Mouse (Mus musculus) cerebellum, adult 2 months (tissue): ENCODE results near the gene Ddx4. TPM values are rescaled to one million over a fixed set of nuclear protein-coding genes. Genes with fewer than 3 reads are reported as not detected.

ENCODE experiments used
- DNase-seq, 2 experiments: peaks; one replicate each; pipeline ENCODE4 v3.0.0; 2021
- H3K27ac ChIP-seq: fragments of 200-500 bp; 2 replicates; pipeline ENCODE4 v1.5.1; 2012; ENCODE audit warnings: low read length, control low read depth, inconsistent platforms; ENCODE audit not compliant: insufficient read depth
- H3K27me3 ChIP-seq: fragments of 200-500 bp; 2 replicates; pipeline ENCODE4 v1.6.1; 2012; ENCODE audit warnings: inconsistent platforms, mild to moderate bottlenecking, low read length, moderate library complexity; ENCODE audit not compliant: control insufficient read depth, insufficient read depth
- H3K4me1 ChIP-seq: fragments of 200-500 bp; 2 replicates; pipeline ENCODE4 v1.6.1; 2011; ENCODE audit warnings: low read length; ENCODE audit not compliant: control insufficient read depth, insufficient read depth
- H3K4me3 ChIP-seq: fragments of 200-500 bp; replicated peaks from 2 replicates; pipeline ENCODE3; 2011; ENCODE audit warnings: mild to moderate bottlenecking, low read depth, low read length, control low read depth; ENCODE audit not compliant: insufficient read depth
- CTCF ChIP-seq: fragments of 200-500 bp; IDR thresholded peaks from 2 replicates; pipeline ENCODE4 v1.5.1; 2011; ENCODE audit warnings: low read depth, mild to moderate bottlenecking, control low read depth, low read length, moderate library complexity, borderline replicate concordance; ENCODE audit not compliant: insufficient read depth
- POLR2A ChIP-seq: fragments of 200-500 bp; IDR thresholded peaks from 2 replicates; pipeline ENCODE4 v1.6.1; 2011; ENCODE audit warnings: low read length, control low read depth, borderline replicate concordance; ENCODE audit not compliant: insufficient read depth
- WGBS: fragments of 180-500 bp; shearing (Covaris S2); methylation state at CpG from one replicate; pipeline ENCODE4 v1.1.7; 2018; 5-methylcytosine and 5-hydroxymethylcytosine counted together
- polyA plus RNA-seq: library from polyadenylated mRNA; depleted of rRNA; stranded (reverse); fragments of >200 nt; gene quantifications from 2 replicates; pipeline ENCODE4 v1.2.3, GENCODE M21; 2012; rRNA removed

Ddx4 gene
- polyA plus RNA-seq: 0.74 and 1.1 TPM in 2 replicates

DNA sequence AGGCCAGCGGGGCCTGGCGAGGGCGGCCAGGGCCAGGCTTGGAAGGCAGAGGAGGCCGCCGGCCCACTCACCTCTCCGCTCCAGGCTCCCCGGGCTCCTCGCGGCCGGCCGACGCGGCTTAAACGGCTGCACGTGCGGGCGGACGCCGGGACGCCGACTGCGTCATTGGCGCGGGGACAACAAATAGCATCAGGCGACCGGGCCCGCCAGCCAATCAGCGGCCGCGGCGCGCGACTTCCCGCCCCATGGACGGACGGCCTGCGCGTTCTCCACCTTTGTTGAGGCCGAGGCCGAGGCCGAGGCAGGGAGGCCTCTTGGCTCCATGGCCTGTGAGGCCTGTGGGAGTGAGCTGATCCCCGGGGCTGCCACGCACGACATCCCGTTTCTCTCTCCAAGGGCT is at the start of gene Ddx4:
Gene Ddx4 (minus strand): TSS at position 271 of the 400 bp plus-strand sequence.
- no peak within 1 kb of the TSS for H3K27ac ChIP-seq
- H3K4me3 ChIP-seq: no peak within 1 kb of the TSS
- H3K27me3 ChIP-seq: no peaks in the 10 kb centered on the region
- no peak for DNase-seq
- WGBS: 80% methylated on average over 45 of the region's 45 CpGs
- no peaks in the 10 kb centered on the region for H3K4me1 ChIP-seq
- TF ChIP-seq CTCF (no peak), POLR2A (no peak)

GRCm38 (mm10) chr13:112701256-112701655 is 49.0 kb upstream of the Ddx4 start:
- Histone ChIP-seq H3K4me3 (no peak overlapping the region), H3K27me3 (no peaks in the 10 kb centered on the region), H3K27ac (no peak overlapping the region), H3K4me1 (no peaks in the 10 kb centered on the region)
- WGBS: 23% methylated on average over 8 of the region's 8 CpGs
- no peak for TF ChIP-seq CTCF
- no peak for TF ChIP-seq POLR2A
- no peak for DNase-seq

GRCm38 (mm10) chr13:112695526-112696240 is 43.4 kb upstream of the Ddx4 start:
- no peaks in the 10 kb centered on the region for H3K4me1 ChIP-seq
- TF ChIP-seq CTCF: no peak
- TF ChIP-seq POLR2A: no peak
- H3K27ac ChIP-seq: no peak overlapping the region
- no peak overlapping the region for H3K4me3 ChIP-seq
- H3K27me3 ChIP-seq: no peaks in the 10 kb centered on the region; the same call in 1 of the 2 replicates
- no peak for DNase-seq
- 93% methylated on average over 8 of the region's 8 CpGs for WGBS

DNA sequence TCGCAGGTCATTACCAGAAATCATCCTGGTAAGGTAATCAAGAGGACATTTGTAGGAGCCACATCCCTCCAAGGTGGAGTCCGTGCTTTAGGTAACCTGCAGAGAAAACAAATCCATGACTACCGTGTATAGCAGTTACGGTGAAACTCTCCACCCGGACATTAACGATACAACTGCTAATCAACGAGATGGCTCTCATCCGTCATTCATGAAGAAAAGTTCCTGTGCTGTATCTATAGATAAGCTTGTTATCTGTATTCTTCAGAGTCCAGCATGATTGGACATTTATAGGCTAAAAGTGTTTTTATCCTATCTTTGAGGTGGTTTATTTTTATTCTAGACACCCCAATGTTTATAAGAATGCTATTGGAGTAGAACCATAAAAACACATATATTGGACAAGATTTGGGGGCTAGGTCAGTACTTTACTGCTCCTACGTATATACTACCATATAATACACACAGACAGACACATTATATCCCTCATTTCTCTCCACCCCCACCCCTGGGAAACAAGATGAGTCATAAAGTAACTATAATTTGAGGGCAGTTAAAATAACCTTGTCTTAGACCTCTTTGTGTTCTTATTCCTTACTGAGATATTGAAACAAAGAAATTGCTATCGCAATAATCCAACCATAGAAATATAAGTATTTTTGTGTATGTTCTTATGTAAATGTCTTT is 40.7 kb upstream of the Ddx4 start:
- DNase-seq: no peak
- no peak overlapping the region for H3K27ac ChIP-seq
- TF ChIP-seq CTCF: no peak
- no peak for TF ChIP-seq POLR2A
- 94% methylated on average over 10 of the region's 10 CpGs for WGBS
- H3K4me3 ChIP-seq: no peak overlapping the region
- no peaks in the 10 kb centered on the region; the same call in 1 of the 2 replicates for H3K27me3 ChIP-seq
- no peaks in the 10 kb centered on the region for H3K4me1 ChIP-seq

DNA sequence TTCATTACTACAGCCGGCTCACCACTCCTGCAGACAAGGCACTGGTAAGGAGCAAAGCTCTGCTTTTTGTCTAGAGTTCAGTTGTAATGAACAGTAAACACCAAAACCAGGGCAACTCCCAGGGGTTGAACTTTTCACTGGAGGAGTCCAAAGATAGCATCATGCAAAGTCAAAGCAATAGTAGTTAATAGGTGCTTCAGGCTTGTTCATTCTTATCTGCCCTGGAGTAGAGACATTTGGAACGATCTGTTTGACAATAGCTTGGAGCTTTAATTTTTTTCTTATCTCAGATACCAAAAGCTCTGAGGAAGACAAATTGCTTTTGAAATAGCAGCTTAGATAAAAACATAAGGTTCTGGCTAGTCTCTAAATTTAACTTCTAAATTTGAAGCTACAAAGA is 33.9 kb upstream of the Ddx4 start:
- Histone ChIP-seq H3K4me3 (no peak overlapping the region), H3K4me1 (no peaks in the 10 kb centered on the region), H3K27ac (no peak overlapping the region), H3K27me3 (no peaks in the 10 kb centered on the region)
- TF ChIP-seq POLR2A (no peak), CTCF (no peak)
- no peak for DNase-seq
- 90% methylated on average over 2 of the region's 2 CpGs for WGBS

GRCm38 (mm10) chr13:112683970-112684369 is 31.7 kb upstream of the Ddx4 start:
- Histone ChIP-seq H3K4me3 (no peak overlapping the region), H3K27ac (no peak overlapping the region), H3K27me3 (no peaks in the 10 kb centered on the region), H3K4me1 (no peaks in the 10 kb centered on the region)
- 61% methylated on average over 6 of the region's 6 CpGs for WGBS
- no peak for DNase-seq
- TF ChIP-seq CTCF (no peak), POLR2A (no peak)

DNA sequence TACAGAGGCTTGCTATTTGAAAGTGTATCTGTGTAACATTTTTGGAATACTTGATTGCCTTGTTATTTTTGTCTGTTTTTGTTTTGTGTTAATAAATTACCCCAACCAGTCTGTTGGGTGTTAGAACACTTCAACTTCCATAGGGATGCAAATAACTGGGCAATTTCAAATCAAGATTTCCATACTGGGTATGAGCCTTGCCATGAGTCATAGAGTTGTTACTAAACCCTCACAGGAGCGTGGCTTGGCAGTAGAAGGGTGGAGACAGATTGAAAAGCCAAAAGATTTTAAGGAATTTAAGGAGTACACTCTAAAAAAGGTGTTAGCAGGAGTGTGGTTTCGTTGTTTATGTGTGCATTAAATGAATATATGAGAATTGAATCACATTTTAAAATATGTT is 31.0 kb upstream of the Ddx4 start:
- no peak for DNase-seq
- no peak for TF ChIP-seq POLR2A
- no peak for TF ChIP-seq CTCF
- WGBS: 77% methylated on average over 2 of the region's 2 CpGs
- Histone ChIP-seq H3K27ac (no peak overlapping the region), H3K4me3 (no peak overlapping the region), H3K4me1 (no peaks in the 10 kb centered on the region), H3K27me3 (no peaks in the 10 kb centered on the region)

GRCm38 (mm10) chr13:112678154-112678553 is 25.9 kb upstream of the Ddx4 start:
- Histone ChIP-seq H3K27me3 (no peaks in the 10 kb centered on the region), H3K27ac (no peak overlapping the region), H3K4me1 (no peaks in the 10 kb centered on the region), H3K4me3 (no peak overlapping the region)
- no peak for TF ChIP-seq POLR2A
- TF ChIP-seq CTCF: no peak
- no peak for DNase-seq
- WGBS: 92% methylated on average over 4 of the region's 4 CpGs
